Mouse (Mus musculus) spleen, postnatal 10 days (tissue): ENCODE results near the gene Zfp995.
"Not testable (repeated sequence)": the region's sequence is repeated elsewhere in the genome, so short reads cannot be mapped to it uniquely, and the experiment has no call there.

Experiments
- DNase-seq, 2 experiments: peaks; one replicate each; pipeline ENCODE4 v3.0.0; 2021 to 2022; ENCODE audit warnings: low spot score in 2 of 2

The Zfp995 gene

DNA sequence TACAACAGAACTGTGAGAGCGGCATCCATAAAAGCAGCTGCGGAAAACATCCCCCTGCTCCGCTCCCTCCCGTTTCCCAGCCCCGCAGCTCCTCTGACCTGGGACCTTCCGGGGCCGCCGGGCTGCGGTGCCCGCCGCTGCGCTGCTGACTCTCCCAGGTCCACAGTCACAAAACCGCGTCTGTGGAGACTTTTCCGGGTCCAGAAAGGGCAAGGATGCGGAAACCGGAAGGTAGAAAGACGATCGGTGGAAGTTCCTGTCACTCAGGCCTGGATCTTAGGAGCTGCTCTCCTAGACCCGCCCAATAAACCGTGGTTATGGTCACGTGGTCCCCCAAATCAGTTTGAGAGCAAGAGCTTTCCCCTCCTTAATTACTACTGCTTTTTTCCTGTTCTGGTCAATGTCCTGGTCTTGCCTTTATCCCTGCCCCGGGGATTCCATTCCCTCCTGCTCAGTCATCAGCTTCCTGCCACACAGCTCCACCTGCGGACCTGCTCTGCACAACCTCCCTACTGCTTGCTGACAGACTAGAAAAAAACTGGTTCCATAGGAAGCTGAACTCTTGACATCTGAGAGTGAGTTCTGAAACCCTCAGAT, at the start of gene Zfp995:
TSS of gene Zfp995 (minus strand) at position 471 of the 597 bp plus-strand sequence.
- peak; percentile 7 to 43 for DNase-seq

DNA sequence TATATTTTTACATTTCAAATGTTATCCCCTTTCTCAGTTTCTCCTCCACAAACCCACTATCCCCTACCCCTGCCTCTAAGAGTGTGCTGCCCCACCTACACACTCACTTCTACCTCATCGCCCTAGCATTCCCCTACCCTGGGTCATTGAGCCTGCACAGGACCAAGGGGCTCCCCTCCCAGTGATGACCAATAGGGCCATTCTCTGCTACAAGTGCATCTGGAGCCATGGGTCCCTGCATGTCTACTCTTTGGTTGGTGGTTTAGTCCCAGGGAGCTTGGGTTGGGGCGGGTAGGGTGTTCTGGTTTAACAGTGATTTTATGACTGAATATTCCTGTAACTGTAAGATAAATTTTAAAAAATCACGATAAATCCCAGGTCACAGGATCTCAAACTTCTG, 687 bp downstream of the Zfp995 start:
- no peak for DNase-seq

DNA sequence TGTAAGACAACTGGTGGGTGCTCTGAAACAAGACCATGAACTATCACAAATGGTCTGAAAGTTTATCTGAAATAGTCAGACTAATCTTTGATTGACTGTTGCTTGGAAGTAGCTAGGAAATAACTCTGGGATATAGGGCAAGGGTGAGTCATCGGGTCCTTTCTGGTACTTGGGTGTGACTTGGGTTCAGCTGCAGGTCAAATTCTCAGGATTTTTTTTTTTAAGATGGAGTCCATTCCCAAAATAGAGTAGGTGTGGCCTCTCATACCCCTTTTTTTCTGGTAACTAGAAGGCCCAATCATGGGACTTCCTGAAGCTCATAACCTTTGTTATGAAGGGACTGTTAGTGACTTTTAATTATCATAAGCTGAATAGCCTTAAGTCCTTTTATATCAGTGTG, 38.5 kb downstream of the Zfp995 start:
- DNase-seq, result no peak

DNA sequence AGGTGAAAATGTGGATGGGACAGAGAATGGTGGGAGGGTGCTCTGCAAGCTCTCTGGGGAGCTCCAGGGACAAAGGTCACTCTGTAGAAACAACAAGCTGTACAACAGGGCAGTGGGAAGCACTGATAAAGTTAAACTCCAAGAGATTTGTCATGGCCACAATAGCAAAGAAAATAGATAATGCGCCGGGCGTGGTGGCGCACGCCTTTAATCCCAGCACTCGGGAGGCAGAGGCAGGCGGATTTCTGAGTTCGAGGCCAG, 63.5 kb downstream of the Zfp995 start:
- not testable (repeated sequence) for DNase-seq

DNA sequence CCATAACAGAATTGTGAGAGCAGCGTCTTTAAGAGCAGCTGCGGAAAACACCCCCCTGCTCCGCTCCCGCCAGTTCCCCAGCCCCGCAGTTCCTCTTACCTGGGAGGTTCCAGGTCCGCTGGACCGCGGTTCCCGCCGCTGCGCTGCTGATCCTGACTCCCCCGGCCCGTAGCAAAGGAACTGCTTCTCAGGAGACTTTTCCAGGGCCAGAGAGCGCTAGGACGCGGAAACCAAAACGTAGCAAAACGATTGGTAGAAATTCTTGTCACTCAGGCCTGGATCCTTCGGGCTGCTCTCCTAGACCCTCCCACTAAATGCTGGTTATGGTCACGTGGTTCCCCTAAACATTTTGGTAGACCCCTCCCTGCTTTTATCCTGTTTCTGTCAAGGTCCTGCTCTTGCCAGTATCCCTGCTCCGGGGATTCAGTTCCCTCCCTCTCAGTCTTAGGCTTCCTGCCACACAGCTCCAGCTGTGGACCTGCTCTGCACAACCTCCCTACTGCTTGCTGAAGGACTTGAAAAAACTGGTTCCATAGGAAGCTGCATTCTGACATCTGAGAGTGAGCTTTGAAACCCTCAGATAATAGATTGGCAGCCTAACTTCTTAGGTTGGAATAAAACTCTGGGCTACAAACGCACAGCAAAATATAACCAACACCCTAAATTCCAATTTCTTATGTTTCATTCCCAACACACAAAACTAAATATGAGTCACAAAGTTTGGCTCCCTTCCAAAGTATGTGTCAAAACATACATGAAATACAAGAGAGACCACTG, 64.0 kb downstream of the Zfp995 start, which contains the start of gene Zfp820:
TSS of gene Zfp820 (minus strand) at position 228 of the 777 bp plus-strand sequence.
- DNase-seq, result peak; percentile 10 to 25

DNA sequence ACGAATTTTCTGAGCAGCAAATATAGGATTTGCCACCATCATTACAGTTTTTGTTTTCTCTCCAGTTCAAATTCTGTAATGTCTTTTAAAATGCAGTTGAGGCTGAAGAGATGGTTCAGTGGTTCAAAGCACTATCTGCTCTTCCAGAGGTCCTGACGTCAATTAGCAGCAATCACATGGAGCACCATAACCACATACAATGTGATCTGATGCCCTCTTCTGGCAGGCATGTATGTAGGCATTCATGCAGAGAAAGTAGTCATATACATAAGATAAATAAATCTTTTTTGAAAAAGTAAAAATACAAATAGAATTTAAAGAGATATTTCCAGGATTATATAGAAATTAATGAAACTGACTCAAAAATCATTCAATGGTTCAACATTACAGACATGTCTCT, 71.2 kb downstream of the Zfp995 start:
- DNase-seq, result no peak
